In genomic region chr7:132766235-132766871, GRCm38 (mm10) we compare ENCODE assay signal across 8 mouse cellular contexts. TPM values are rescaled to one million over a fixed set of nuclear protein-coding genes. Genes with fewer than 3 reads are reported as not detected.
A peak's percentile ranks its signal among the peaks of the same experiment; 100 is the strongest.
DNase-seq lines count a peak whose midpoint lies in the region; ATAC-seq and TF ChIP-seq lines count a peak whose summit lies in the region.

No protein-coding gene starts in this region.

- TF ChIP-seq EP300 in liver, postnatal 0 days (IDR thresholded peaks at IDR 0.05; ENCODE audit: low read depth), result peak; percentile 38; the same call in 1 of the 2 replicates

- H3K4me1 ChIP-seq in forebrain, embryonic 16.5 days (replicated peaks; ENCODE audit: control insufficient read depth, insufficient read depth, low read length), result peaks cover 36% of the 10 kb centered on the region
- peaks cover 49% of the 10 kb centered on the region for H3K4me1 ChIP-seq in liver, postnatal 0 days (ENCODE audit: insufficient read depth)

- H3K36me3 ChIP-seq in forebrain, embryonic 16.5 days (ENCODE audit: control insufficient read depth, insufficient read depth), result no peaks in the 10 kb centered on the region; the same call in 1 of the 2 replicates
- peaks cover 87% of the 10 kb centered on the region for H3K36me3 ChIP-seq in liver, postnatal 0 days (replicated peaks; ENCODE audit: insufficient read depth, low read length)

- ATAC-seq in forebrain, embryonic 16.5 days, result no peak
- ATAC-seq in liver, postnatal 0 days, result peak; percentile 76

- no peaks in the 10 kb centered on the region for H3K27me3 ChIP-seq in forebrain, embryonic 16.5 days (replicated peaks; ENCODE audit: control insufficient read depth, insufficient read depth, low read length)
- H3K27me3 ChIP-seq in liver, postnatal 0 days (ENCODE audit: insufficient read depth, low read length), result no peaks in the 10 kb centered on the region

- peak overlapping the region; percentile 19 for H3K9ac ChIP-seq in forebrain, embryonic 16.5 days (replicated peaks; ENCODE audit: low read depth, low read length)
- H3K9ac ChIP-seq in liver, postnatal 0 days (replicated peaks), result peak overlapping the region; percentile 13; the same call in 1 of the 2 replicates

- peak overlapping the region; percentile 91 for H3K27ac ChIP-seq in forebrain, embryonic 16.5 days (ENCODE audit: low read length)
- H3K27ac ChIP-seq in liver, postnatal 0 days (ENCODE audit: low read depth), result peak overlapping the region; percentile 77

- DNase-seq in gastrocnemius, adult 18-20 months (ENCODE audit: low spot score), result peak; percentile 80
- no peak for DNase-seq in gastrocnemius, postnatal 4 days (ENCODE audit: low spot score in 2 of 2)
- peak; percentile 6 for DNase-seq in MEL-GATA-1-ER (ENCODE audit: extremely low read depth, low read depth)
- DNase-seq in liver, postnatal 0 days, result peak; percentile 49
- no peak for DNase-seq in neural tube, embryonic 10.5 days (ENCODE audit: extremely low spot score, low spot score)
- no peak for DNase-seq in embryo, embryonic 9.5 days (ENCODE audit: extremely low spot score)
- DNase-seq in left cerebral cortex, adult 11 months (ENCODE audit: low spot score), result no peak

- TF ChIP-seq CTCF in liver, postnatal 0 days (IDR thresholded peaks at IDR 0.05; ENCODE audit: low read depth), result no peak

- WGBS in forebrain, embryonic 16.5 days, result 59% methylated on average over 11 of the region's 11 CpGs
- WGBS in liver, postnatal 0 days (ENCODE audit: insufficient replicate concordance), result 51% methylated on average over 11 of the region's 11 CpGs

- H3K9me3 ChIP-seq in forebrain, embryonic 16.5 days (ENCODE audit: control insufficient read depth, low read length), result no peaks in the 10 kb centered on the region
- no peaks in the 10 kb centered on the region for H3K9me3 ChIP-seq in liver, postnatal 0 days (ENCODE audit: low read length)

- H3K4me3 ChIP-seq in forebrain, embryonic 16.5 days (replicated peaks; ENCODE audit: low read length), result no peak overlapping the region
- H3K4me3 ChIP-seq in liver, postnatal 0 days (ENCODE audit: low read depth, low read length), result no peak overlapping the region

- H3K4me2 ChIP-seq in forebrain, embryonic 16.5 days (ENCODE audit: low read length), result no peak overlapping the region
- H3K4me2 ChIP-seq in liver, postnatal 0 days (ENCODE audit: low read depth, low read length), result peak overlapping the region; percentile 47

RNA-seq across cellular contexts. Expression of gene Fam53b, which starts 47.3 kb away (rescaled TPM):
- 10 to 100 TPM; 25.7 to 30.2 TPM for total RNA-seq in gastrocnemius, adult 18-20 months (2021)
- total RNA-seq in gastrocnemius, postnatal 4 days (2021), result 10 to 100 TPM; 44.6 to 48.9 TPM
- polyA plus RNA-seq in forebrain, embryonic 16.5 days (2015; fragmentation: Nextera tagmentation; extraction: Ambion mirVana), result 27.3 and 29.2 TPM in 2 replicates
- 15.2 and 17.2 TPM in 2 replicates for polyA plus RNA-seq in liver, postnatal 0 days (2015; fragmentation: Nextera tagmentation; extraction: Ambion mirVana)

Comparison
In these comparisons a context has a peak if more than half of its experiments do, and no peak if none do; other contexts are left out.
1. DNase-seq: peak in gastrocnemius, adult 18-20 months (single experiment), MEL-GATA-1-ER (single experiment) and liver, postnatal 0 days (single experiment); none in gastrocnemius, postnatal 4 days (0 of 2), neural tube, embryonic 10.5 days (single experiment), embryo, embryonic 9.5 days (single experiment) and left cerebral cortex, adult 11 months (single experiment).